Mouse (Mus musculus): ENCODE measurements around the gene Plk2.
"Not testable (repeated sequence)": the region's sequence is repeated elsewhere in the genome, so short reads cannot be mapped to it uniquely, and the experiment has no call there.

The Plk2 gene

GRCm38 (mm10) chr13:110394291-110395178 is at the start of gene Plk2:
TSS of gene Plk2 (plus strand) at chr13:110395046.
- peak; percentile 89 for DNase-seq (ENCODE audit: low spot score)

DNA sequence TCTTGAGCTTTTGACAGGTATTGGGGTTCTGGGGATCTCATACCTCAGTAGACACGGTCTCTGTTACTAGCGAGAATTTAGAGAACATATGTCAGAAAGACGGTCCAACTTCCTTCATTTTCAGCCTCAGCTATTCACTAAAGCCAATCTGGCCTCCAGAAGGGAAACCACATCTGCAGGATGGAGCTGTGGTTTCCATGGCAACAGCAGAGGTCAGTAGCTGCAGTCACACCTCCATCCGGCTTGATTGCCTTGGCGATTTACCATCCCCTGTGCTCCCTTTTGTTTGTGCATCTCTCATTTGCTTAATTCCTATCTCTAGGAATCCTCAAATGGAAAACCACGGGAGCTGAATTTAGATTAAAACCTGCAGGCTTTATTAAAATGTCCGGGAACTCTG is 48.1 kb upstream of the Plk2 start:
- no peak for DNase-seq (ENCODE audit: low spot score)

DNA sequence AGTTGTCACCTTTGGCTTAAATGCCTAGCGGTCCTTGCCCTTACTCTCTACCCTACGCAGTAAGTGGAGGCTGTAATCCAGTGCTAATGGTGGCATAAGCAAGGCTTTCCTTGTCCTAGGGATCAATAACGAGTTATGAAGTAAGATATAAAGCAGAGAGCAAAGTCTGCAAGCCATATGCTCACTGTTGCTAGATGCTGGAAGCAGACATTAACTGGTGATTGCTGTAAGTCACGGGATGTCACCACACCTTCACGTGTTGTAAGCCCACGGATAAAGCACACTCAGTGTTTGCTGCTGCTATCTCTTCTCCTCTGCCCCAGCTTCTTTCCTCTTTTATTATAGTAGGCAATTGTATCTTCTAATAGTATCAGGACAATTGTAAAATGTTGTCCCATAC is 43.8 kb upstream of the Plk2 start:
- no peak for DNase-seq (ENCODE audit: low spot score)

DNA sequence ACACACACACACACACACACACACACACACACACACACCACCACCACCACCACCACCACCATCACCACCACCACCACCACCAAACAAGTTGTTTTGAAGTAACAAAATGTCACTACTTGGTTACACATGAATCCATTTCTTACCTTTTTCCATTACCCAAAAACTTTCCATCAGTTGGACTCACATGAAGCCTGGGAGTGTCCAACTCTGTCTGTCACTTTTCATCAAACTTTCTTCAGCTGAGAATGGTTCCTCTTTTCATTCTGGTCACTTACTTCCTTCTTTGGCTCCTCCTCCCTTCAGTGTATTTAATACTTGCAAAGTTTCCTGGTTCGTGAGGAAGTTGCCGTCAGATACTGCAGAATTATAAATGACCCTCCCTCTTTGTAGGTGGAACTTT is 37.9 kb upstream of the Plk2 start, which contains the start of gene Gapt:
Gene Gapt (minus strand): TSS at position 259 of the 400 bp plus-strand sequence.
- no peak for DNase-seq (ENCODE audit: low spot score)

DNA sequence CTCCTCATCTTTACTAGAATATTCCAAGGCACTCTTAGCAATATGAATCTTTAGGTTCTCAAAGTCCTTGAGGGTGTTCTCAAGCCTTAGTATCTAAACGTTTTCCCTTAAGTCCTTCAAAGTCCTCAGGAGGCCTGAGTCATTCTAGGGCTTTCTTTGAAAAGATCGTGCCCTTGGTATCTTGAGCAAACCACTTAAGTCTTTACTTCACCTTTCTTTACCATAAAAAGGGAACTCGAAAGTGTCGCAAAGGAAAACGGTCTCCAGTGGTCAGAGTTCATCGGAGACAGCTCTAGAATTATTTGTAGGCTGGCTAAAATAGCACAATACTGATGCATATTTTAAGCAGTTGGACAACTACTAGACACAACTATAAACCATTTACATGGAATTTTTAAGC is 31.1 kb upstream of the Plk2 start:
- DNase-seq (ENCODE audit: low spot score) = no peak

- no peak for DNase-seq (ENCODE audit: low spot score)
Observed at GRCm38 (mm10) chr13:110366477-110366876, 28.4 kb upstream of the Plk2 start.

DNA sequence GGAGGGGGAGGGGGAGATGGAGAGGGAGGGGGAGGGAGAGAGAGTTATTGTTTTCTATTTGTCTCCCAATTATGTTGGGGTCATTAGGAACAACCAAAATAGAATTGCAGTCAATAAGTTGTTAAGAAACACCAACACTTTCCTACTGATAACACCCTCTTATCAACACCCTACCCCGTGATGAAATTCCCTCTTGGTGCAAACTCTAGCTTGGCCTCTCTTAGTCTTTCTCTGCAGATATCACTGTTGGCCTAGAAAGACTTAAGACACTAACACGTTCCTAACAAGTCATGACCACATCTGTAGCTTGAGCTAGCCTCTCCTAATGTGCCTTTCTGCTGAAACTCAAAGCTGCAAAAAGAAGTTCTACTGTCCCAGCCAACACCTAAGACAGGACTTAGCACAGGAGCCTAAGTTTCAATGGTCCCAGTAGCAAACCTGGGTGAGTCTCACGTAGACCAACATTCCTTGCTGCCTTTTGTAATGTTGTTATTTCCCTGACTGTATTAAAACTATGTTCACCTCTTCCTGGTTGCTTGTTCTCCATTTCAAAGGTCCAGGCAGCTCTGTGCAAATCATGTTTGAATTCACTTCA is 26.8 kb upstream of the Plk2 start:
- DNase-seq (ENCODE audit: low spot score) = no peak

GRCm38 (mm10) chr13:110368556-110369040 is 26.2 kb upstream of the Plk2 start:
- peak; percentile 50 for DNase-seq (ENCODE audit: low spot score)

GRCm38 (mm10) chr13:110369673-110370072 is 25.2 kb upstream of the Plk2 start:
- no peak for DNase-seq (ENCODE audit: low spot score)

DNA sequence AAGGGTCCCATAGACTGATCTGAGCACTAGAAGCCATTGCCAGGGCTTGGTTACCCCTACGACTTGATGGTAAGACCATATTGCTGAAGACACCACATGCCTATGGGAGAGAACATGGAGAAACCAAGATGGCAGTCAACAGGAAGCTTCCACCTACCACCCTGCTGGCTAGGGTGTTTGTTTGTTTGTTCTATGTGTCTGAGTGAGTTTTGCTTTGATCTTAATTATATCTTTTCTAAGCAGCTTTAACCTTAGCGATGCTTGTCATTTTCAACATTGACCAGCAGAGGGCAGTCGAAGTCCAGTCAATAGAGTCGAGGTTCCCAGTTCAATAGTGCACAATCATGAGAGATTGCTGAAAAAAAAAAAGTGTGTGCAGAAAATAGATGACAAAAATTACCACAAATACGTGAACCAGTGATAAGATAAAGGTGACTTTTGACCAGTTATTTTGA is 12.4 kb upstream of the Plk2 start:
- DNase-seq (ENCODE audit: low spot score) = peak; percentile 33

DNA sequence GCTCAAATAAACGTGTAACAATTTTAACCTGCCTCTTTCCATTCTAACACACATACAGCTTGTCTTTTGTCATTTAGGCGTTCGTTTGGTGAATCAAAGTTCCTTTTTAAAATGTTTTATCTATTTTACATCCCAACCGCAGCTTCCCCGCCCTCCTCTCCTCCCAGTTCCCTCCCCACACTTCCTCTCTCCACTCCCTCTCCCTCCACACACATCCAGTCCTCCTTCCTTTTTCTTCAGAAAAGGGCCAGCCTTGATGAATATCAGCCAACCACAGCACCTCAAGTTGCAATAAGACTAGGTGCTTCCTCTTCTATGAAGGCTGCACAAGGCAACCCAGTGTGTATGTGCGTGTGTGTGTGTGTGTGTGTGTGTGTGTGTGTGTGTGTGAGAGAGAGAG is 10.3 kb upstream of the Plk2 start:
- DNase-seq (ENCODE audit: low spot score) = no peak

GRCm38 (mm10) chr13:110392210-110392609 is 2.6 kb upstream of the Plk2 start:
- peak; percentile 42 for DNase-seq (ENCODE audit: low spot score)

- no peak for DNase-seq (ENCODE audit: low spot score)
Observed at GRCm38 (mm10) chr13:110392631-110393030, 2.2 kb upstream of the Plk2 start.

- no peak for DNase-seq (ENCODE audit: low spot score)
Observed at GRCm38 (mm10) chr13:110395179-110395794, 441 bp downstream of the Plk2 start.

DNA sequence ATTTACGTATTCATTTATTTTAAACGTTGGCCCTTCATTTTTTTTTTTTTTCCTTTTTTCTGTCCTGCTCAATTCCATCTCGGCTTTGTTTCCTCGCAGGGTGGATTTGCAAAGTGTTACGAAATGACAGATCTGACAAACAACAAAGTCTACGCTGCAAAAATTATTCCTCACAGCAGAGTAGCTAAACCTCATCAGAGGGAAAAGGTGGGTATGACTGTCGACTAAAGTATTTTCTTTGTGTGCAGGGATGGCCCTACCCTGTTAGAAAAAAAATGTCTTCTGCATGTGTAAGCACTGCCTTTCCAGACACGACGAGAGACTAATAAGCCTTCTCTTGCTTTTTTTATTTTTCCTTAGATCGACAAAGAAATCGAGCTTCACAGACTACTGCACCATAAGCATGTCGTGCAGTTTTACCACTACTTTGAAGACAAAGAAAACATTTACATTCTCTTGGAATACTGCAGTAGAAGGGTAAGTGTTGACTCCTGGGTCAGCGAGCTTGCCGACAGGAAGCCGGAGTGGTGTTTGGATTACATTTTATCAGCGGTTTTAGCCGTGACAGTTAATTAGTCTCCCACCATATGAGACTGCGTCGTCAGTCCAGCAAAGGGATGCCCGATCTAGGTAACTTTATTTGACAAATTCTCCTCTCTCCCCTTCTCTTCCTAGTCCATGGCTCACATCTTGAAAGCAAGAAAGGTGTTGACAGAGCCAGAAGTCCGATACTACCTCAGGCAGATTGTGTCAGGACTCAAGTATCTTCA is 1.3 kb downstream of the Plk2 start:
- DNase-seq (ENCODE audit: low spot score) = no peak

DNA sequence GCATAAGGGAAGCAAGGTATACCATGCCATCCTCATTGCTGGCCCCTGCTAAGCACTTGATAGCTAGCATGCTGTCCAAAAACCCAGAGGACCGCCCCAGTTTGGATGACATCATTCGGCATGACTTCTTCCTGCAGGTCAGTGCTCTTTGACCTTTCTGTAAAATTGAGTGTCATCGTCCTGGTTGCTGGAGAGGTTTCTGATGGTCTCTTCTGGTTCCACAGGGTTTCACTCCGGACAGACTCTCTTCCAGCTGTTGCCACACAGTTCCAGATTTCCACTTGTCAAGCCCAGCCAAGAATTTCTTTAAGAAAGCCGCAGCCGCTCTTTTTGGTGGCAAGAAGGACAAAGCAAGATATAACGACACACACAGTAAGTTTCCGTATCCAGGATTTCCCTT is 2.9 kb downstream of the Plk2 start:
- no peak for DNase-seq (ENCODE audit: low spot score)

DNA sequence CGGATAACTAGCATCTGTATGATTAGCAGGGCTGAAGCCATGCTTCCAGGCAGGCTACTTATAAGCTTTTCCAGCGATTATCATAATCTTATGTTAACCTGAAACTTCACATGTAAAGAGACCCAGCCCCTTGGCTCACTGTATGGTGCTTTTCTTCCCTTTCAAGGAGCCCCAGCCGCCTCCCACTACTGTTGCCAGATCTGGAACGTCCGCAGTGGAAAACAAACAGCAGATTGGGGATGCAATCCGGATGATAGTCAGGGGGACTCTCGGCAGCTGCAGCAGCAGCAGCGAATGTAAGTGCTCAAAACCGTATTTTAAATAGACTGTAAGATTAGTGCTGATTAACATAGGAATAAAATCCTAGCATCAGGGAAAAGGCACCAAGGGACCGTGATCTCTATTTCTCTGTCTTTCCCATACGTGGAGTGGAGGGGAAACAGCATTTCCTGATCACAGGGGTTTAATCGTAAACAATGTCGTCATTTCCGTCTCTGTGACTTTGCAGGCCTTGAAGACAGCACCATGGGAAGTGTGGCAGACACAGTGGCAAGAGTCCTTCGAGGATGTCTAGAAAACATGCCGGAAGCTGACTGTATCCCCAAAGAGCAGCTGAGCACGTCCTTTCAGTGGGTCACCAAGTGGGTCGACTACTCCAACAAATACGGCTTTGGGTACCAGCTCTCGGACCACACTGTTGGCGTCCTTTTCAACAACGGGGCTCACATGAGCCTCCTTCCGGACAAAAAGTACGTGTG is 3.8 kb downstream of the Plk2 start:
- DNase-seq (ENCODE audit: low spot score) = no peak

DNA sequence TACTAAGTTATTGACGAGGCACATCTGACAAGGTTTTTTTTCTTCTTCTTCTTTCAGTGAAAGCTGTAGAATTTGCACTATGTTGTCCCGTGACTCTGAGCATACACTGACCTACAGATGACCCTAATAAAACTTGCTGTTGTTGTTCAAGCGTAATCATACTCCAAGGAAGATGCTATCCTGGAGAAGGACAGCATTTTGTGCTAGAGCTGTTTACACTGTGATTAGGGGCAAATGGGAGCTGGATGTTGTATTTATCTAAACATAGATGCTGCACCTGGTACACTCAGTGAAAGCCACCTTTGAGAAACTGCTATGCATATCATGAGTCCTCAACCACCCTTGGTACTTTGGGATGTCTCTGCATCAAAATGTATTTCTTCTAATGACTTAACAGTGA is 6.6 kb downstream of the Plk2 start:
- no peak for DNase-seq (ENCODE audit: low spot score)

DNA sequence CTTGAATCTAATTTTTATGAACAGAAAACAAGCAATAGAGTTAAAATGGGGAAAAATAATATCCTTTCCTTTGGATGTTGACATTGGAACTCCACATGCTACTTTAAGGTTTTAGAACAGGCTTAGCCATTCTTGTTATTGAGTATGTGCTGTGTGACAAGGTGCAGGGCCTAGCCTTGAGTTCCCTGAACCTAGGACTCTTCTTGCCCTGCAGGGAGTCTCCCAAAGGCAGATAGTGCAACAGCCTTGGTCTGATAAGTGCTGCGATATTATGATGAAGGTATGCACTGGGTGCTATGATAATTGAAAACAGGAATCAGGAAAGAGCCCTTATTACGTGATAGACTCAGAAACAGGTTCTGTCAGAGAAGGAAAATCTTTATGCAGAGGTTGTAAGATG is 7.0 kb downstream of the Plk2 start:
- no peak for DNase-seq (ENCODE audit: low spot score)

DNA sequence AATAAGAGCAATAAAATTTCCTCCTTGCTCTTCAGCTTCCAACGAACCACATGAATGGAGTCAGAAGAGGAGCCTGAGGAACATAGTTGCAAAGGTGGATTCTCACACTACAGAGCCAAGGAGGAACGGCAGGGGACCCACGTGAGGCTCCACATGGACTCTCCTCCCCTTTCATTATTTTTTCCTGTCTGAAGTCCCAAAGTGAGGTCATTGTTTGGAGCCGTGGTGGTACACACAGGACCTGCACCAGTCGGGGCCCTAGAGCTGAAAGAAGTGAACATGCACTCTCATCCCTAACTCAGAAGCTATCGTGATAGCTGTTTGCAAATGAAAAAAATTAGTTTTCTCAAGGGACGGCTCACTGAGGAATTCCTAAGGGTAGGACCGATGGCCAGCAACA is 9.2 kb downstream of the Plk2 start:
- no peak for DNase-seq (ENCODE audit: low spot score)

DNA sequence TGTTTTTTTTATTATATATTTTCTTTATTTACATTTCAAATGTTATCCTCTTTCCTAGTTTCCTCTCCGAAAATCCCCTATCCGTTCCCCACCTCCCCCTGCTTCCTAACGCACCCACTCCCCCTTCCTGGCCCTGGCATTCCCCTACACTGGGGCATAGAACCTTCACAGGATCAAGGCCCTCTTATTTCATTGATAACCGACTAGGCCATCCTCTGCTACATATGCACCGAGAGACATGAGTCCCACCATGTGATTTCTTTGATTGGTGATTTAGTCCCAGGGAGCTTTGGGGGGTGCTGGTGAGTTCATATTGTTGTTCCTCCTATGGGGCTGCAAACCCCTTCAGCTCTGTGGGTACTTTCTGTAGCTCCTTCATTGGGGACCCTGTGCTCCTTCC is 9.8 kb downstream of the Plk2 start:
- DNase-seq (ENCODE audit: low spot score) = not testable (repeated sequence)
